Mouse (Mus musculus): ENCODE measurements around the gene Osgep. TPM values are rescaled to one million over a fixed set of nuclear protein-coding genes. Genes with fewer than 3 reads are reported as not detected.

The Osgep gene
- polyA plus RNA-seq, 1 experiment from 2014 or later: 111 TPM

Other genes with a start within 250 kb of the Osgep start
- not detected in 2 replicates for gene Olfr747, start 231.7 kb downstream of the Osgep start, polyA plus RNA-seq (2016; fragmentation: Nextera tagmentation; extraction: Ambion mirVana)
- not detected in 2 replicates for gene Olfr748, start 217.5 kb downstream of the Osgep start, polyA plus RNA-seq (2016; fragmentation: Nextera tagmentation; extraction: Ambion mirVana)
- gene Olfr749, start 179.8 kb downstream of the Osgep start, polyA plus RNA-seq (2016; fragmentation: Nextera tagmentation; extraction: Ambion mirVana): not detected in 2 replicates
- gene Ttc5, start 139.4 kb downstream of the Osgep start, polyA plus RNA-seq (2016; fragmentation: Nextera tagmentation; extraction: Ambion mirVana): 46.1 and 48.1 TPM in 2 replicates
- gene Ccnb1ip1, start 117.2 kb downstream of the Osgep start, polyA plus RNA-seq (2016; fragmentation: Nextera tagmentation; extraction: Ambion mirVana): not detected in 2 replicates
- gene Parp2, start 117.1 kb downstream of the Osgep start, polyA plus RNA-seq (2016; fragmentation: Nextera tagmentation; extraction: Ambion mirVana): 40.4 and 41.2 TPM in 2 replicates
- 6.0 and 6.1 TPM in 2 replicates for gene Tep1, start 54.3 kb downstream of the Osgep start, polyA plus RNA-seq (2016; fragmentation: Nextera tagmentation; extraction: Ambion mirVana)
- gene Klhl33, start 27.4 kb downstream of the Osgep start, polyA plus RNA-seq (2016; fragmentation: Nextera tagmentation; extraction: Ambion mirVana): 0.08 and 0.09 TPM in 2 replicates
- 152 and 159 TPM in 2 replicates for gene Apex1, start 75 bp upstream of the Osgep start, polyA plus RNA-seq (2016; fragmentation: Nextera tagmentation; extraction: Ambion mirVana)
- 33.6 and 37.3 TPM in 2 replicates for gene Pip4p1, start 6.0 kb upstream of the Osgep start, polyA plus RNA-seq (2016; fragmentation: Nextera tagmentation; extraction: Ambion mirVana)
- gene Pnp, start 6.2 kb upstream of the Osgep start, polyA plus RNA-seq (2016; fragmentation: Nextera tagmentation; extraction: Ambion mirVana): 39.0 and 43.8 TPM in 2 replicates
- not detected in 2 replicates for gene Gm49342, start 19.6 kb upstream of the Osgep start, polyA plus RNA-seq (2016; fragmentation: Nextera tagmentation; extraction: Ambion mirVana)
- gene Pnp2, start 31.1 kb upstream of the Osgep start, polyA plus RNA-seq (2016; fragmentation: Nextera tagmentation; extraction: Ambion mirVana): 0.17 and 0.32 TPM in 2 replicates
- 0.41 TPM in 1 of 2 replicates, not detected in the other for gene Rnase10, start 82.9 kb upstream of the Osgep start, polyA plus RNA-seq (2016; fragmentation: Nextera tagmentation; extraction: Ambion mirVana)
- gene Rnase9, start 117.0 kb upstream of the Osgep start, polyA plus RNA-seq (2016; fragmentation: Nextera tagmentation; extraction: Ambion mirVana): not detected in 2 replicates
- gene Rnase11, start 125.3 kb upstream of the Osgep start, polyA plus RNA-seq (2016; fragmentation: Nextera tagmentation; extraction: Ambion mirVana): not detected in 2 replicates
- 0.51 and 0.70 TPM in 2 replicates for gene Rnase12, start 132.8 kb upstream of the Osgep start, polyA plus RNA-seq (2016; fragmentation: Nextera tagmentation; extraction: Ambion mirVana)
- gene Olfr750, start 149.5 kb upstream of the Osgep start, polyA plus RNA-seq (2016; fragmentation: Nextera tagmentation; extraction: Ambion mirVana): not detected in 2 replicates
- gene Rnase4, start 166.2 kb upstream of the Osgep start, polyA plus RNA-seq (2016; fragmentation: Nextera tagmentation; extraction: Ambion mirVana): 13.7 and 15.0 TPM in 2 replicates
- gene Ang, start 166.3 kb upstream of the Osgep start, polyA plus RNA-seq (2016; fragmentation: Nextera tagmentation; extraction: Ambion mirVana): 2.0 and 3.2 TPM in 2 replicates
- gene Eddm3b, start 189.5 kb upstream of the Osgep start, polyA plus RNA-seq (2016; fragmentation: Nextera tagmentation; extraction: Ambion mirVana): not detected in 2 replicates
- gene Rnase6, start 199.0 kb upstream of the Osgep start, polyA plus RNA-seq (2016; fragmentation: Nextera tagmentation; extraction: Ambion mirVana): 0.29 TPM in 1 of 2 replicates, not detected in the other
- gene Rnase1, start 221.9 kb upstream of the Osgep start, polyA plus RNA-seq (2016; fragmentation: Nextera tagmentation; extraction: Ambion mirVana): 0.19 TPM in 1 of 2 replicates, not detected in the other
- not detected in 2 replicates for gene Rnase2b, start 237.4 kb upstream of the Osgep start, polyA plus RNA-seq (2016; fragmentation: Nextera tagmentation; extraction: Ambion mirVana)